Mouse (Mus musculus) intestine, postnatal 0 days (tissue): Measurements from ENCODE around the gene Lamp2. TPM values are rescaled to one million over a fixed set of nuclear protein-coding genes. Genes with fewer than 3 reads are reported as not detected.
"Not testable (repeated sequence)": the region's sequence is repeated elsewhere in the genome, so short reads cannot be mapped to it uniquely, and the experiment has no call there.

ENCODE experiments used
- ATAC-seq: fragments of 200-750 bp; cut with Nextera tagmentation; 2 replicates; pipeline ENCODE4 v1.8.0; 2017; ENCODE audit warnings: mild to moderate bottlenecking, moderate TSS enrichment, moderate library complexity
- H3K27ac ChIP-seq: fragments of 300-500 bp; sonication (generic); 2 replicates; pipeline ENCODE4 v1.5.1; 2014; ENCODE audit warnings: mild to moderate bottlenecking, low read depth, low read length, moderate library complexity
- H3K27me3 ChIP-seq: fragments of 300-500 bp; sonication (generic); replicated peaks from 2 replicates; pipeline ENCODE4 v1.6.1; 2014; ENCODE audit warnings: low read length, mixed read lengths; ENCODE audit not compliant: control insufficient read depth, insufficient read depth
- H3K36me3 ChIP-seq: fragments of 300-500 bp; sonication (generic); 2 replicates; pipeline ENCODE4 v1.6.1; 2014; ENCODE audit warnings: mild to moderate bottlenecking, moderate library complexity; ENCODE audit not compliant: control insufficient read depth, insufficient read depth
- H3K4me1 ChIP-seq: fragments of 300-500 bp; sonication (generic); replicated peaks from 2 replicates; pipeline ENCODE4 v1.6.1; 2014; ENCODE audit warnings: antibody characterized with exemption, low read length, mixed read lengths; ENCODE audit not compliant: control insufficient read depth, insufficient read depth
- H3K4me2 ChIP-seq: fragments of 300-500 bp; sonication (generic); replicated peaks from 2 replicates; pipeline ENCODE4 v1.6.1; 2014; ENCODE audit warnings: low read depth, mild to moderate bottlenecking, moderate library complexity
- H3K4me3 ChIP-seq: fragments of 300-500 bp; sonication (generic); 2 replicates; pipeline ENCODE4 v1.5.1; 2014; ENCODE audit warnings: low read depth, low read length
- H3K9ac ChIP-seq: fragments of 300-500 bp; sonication (generic); 2 replicates; pipeline ENCODE4 v1.6.1; 2014; ENCODE audit warnings: mild to moderate bottlenecking, low read depth, low read length
- H3K9me3 ChIP-seq: fragments of 300-500 bp; sonication (generic); 2 replicates; pipeline ENCODE4 v1.6.1; 2016; ENCODE audit warnings: mixed run types; ENCODE audit not compliant: control insufficient read depth
- CTCF ChIP-seq: sonication (generic); IDR thresholded peaks from 2 replicates; pipeline ENCODE4 v1.5.1; 2016; ENCODE audit warnings: low read depth, mild to moderate bottlenecking, control low read depth, antibody characterized with exemption, moderate library complexity
- WGBS: fragments of 180-500 bp; shearing (Covaris S2); extraction: QIAGEN DNeasy Blood & Tissue Kit; methylation state at CpG from one replicate; pipeline ENCODE4 v1.1.7; 2014; 5-methylcytosine and 5-hydroxymethylcytosine counted together
- polyA plus RNA-seq: library from polyadenylated mRNA; unstranded; fragments of >200 nt; fragmentation: Nextera tagmentation; extraction: Ambion mirVana; gene quantifications from 2 replicates; pipeline ENCODE4 v1.2.1, GENCODE M21; 2015

Lamp2 gene
- polyA plus RNA-seq, 1 experiment from 2014 or later: 329 TPM

DNA sequence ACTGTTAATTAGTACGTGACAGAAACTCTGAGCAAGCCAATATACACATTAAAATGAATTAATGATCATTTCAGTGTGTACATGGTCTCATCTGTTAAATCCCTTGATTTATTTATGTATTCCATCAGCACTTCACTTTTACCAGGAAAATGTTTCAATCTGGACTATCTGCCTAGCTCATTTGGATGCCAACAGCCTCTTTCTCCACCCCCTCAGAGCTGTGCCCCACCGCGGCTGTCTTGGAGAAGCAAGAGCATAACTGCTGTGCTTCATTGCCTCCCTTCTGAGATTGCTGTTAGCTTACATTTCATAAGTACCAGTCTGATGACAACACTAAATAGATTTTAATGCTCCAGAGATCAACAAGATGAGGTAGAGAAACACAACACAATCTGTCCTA is 52.4 kb downstream of the Lamp2 start:
- H3K4me2 ChIP-seq: no peak overlapping the region
- H3K27me3 ChIP-seq: no peaks in the 10 kb centered on the region
- H3K9me3 ChIP-seq: no peaks in the 10 kb centered on the region
- H3K4me1 ChIP-seq: no peaks in the 10 kb centered on the region
- no peak for ATAC-seq
- TF ChIP-seq CTCF: no peak
- no peaks in the 10 kb centered on the region for H3K36me3 ChIP-seq
- WGBS: 69% methylated on average over 3 of the region's 3 CpGs
- H3K4me3 ChIP-seq: no peak overlapping the region
- no peak overlapping the region for H3K27ac ChIP-seq
- H3K9ac ChIP-seq: no peak overlapping the region

DNA sequence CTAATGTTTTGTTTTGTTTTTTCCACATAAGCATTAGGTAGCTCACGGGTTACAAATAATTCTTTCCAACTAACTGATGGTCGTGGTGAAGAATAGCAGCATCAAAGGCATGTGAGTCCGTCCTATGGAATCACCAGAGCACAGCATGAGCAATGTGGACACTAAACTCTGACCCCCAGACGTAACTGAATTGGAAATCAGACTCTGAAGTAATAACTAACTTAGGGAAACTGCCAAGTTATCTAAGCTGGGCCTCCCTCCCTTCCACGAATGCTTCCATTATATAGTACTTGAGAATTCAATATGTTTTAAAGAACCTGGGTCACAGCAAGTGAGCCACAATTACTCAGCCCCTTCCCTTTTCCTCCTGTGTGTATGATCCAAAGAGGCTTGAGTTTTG is 53.3 kb downstream of the Lamp2 start:
- no peak overlapping the region for H3K4me3 ChIP-seq
- TF ChIP-seq CTCF: no peak
- no peaks in the 10 kb centered on the region for H3K4me1 ChIP-seq
- H3K4me2 ChIP-seq: no peak overlapping the region
- no peak overlapping the region for H3K9ac ChIP-seq
- 57% methylated on average over 5 of the region's 5 CpGs for WGBS
- H3K27ac ChIP-seq: no peak overlapping the region
- peak; percentile 57; the same call in 1 of the 2 replicates for ATAC-seq
- H3K9me3 ChIP-seq: no peaks in the 10 kb centered on the region
- H3K27me3 ChIP-seq: no peaks in the 10 kb centered on the region
- no peaks in the 10 kb centered on the region for H3K36me3 ChIP-seq

DNA sequence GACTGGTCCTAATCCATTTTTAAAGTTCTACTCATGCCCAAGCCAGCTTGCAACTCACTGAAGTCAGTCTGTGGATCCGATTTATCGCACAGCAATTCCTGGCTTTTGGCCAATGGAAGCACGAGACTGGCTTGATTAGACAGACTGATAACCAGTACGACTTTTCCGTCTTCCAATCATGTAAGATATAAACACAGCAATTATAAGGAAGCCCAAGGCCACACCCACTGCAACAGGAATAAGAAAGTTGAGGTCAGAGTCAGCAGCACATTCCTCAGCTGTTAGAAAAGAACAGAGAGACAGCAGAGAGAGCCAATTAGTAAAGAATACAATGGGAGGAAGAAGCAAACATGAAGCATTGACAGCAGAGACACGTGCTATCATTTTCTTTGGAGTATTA is 54.2 kb downstream of the Lamp2 start:
- 29% methylated on average over 6 of the region's 6 CpGs for WGBS
- no peaks in the 10 kb centered on the region for H3K9me3 ChIP-seq
- TF ChIP-seq CTCF: no peak
- no peak overlapping the region for H3K9ac ChIP-seq
- no peak overlapping the region for H3K4me2 ChIP-seq
- no peaks in the 10 kb centered on the region for H3K36me3 ChIP-seq
- ATAC-seq: peak; percentile 69
- H3K27ac ChIP-seq: no peak overlapping the region
- H3K4me3 ChIP-seq: no peak overlapping the region
- no peaks in the 10 kb centered on the region for H3K27me3 ChIP-seq
- no peaks in the 10 kb centered on the region for H3K4me1 ChIP-seq

DNA sequence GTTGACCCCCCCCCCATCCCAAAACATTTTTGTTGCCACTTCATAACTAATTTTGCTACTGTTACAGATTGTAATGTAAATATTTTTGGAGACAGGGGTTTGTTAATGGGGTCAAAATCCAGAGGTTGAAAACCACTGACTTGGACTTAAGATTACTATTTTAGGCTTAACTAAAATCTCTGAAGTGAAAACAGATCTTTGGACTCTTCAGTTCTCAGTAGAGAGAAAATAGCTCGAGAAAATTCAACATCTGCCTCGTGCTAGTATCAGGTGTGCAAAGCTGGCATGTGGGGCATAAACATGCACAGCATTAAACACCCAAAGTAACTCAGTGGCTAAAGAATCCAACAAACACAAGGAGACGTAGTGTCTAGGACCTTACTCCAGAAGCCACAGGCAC is 55.6 kb downstream of the Lamp2 start:
- WGBS: 73% methylated on average over 3 of the region's 3 CpGs
- no peak for TF ChIP-seq CTCF
- no peaks in the 10 kb centered on the region for H3K9me3 ChIP-seq
- ATAC-seq: no peak
- H3K27me3 ChIP-seq: no peaks in the 10 kb centered on the region
- H3K9ac ChIP-seq: no peak overlapping the region
- H3K4me3 ChIP-seq: no peak overlapping the region
- H3K27ac ChIP-seq: no peak overlapping the region
- H3K36me3 ChIP-seq: no peaks in the 10 kb centered on the region
- no peaks in the 10 kb centered on the region for H3K4me1 ChIP-seq
- H3K4me2 ChIP-seq: no peak overlapping the region

DNA sequence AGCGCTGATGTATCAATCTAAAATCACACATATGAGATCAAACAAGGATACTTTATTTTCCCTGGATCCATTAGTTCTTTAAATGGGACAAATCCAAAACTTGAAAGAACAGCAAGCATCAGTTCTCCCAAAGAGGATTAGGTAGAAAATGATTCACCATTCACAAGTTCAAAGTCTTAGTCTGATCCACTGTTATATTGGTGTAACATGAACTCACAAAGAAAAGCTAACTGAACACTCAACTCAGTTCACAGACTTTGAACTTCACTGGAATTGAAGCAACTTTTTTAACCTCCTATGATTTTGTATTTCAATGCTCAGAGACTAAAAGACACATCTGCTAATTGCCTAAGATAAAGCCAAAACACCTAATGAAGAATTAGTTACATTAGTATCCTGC is 56.6 kb downstream of the Lamp2 start:
- WGBS: 76% methylated on average over 1 of the region's 1 CpGs
- no peaks in the 10 kb centered on the region for H3K9me3 ChIP-seq
- no peak for ATAC-seq
- no peak overlapping the region for H3K4me3 ChIP-seq
- H3K36me3 ChIP-seq: no peaks in the 10 kb centered on the region
- no peak overlapping the region for H3K4me2 ChIP-seq
- TF ChIP-seq CTCF: no peak
- H3K27ac ChIP-seq: no peak overlapping the region
- H3K27me3 ChIP-seq: no peaks in the 10 kb centered on the region
- no peaks in the 10 kb centered on the region for H3K4me1 ChIP-seq
- no peak overlapping the region for H3K9ac ChIP-seq

DNA sequence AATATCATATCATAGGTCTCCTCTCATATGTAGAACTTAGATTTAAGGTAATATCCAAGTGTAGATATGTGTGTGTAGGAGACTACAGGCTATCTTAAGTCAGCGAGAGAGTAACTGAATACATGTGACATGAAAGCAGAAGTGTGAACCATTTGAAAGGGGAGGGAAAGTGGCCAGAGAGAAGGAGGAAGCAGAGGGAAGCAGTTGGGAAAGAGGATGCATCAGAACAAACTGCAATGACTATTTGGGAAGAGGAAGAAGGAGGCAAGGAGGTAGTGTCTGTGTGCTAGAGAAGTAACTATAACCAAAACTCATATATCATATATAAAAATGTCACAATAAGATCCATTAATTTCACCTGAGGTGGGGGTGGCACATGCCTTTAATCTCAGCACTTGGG is 83.1 kb downstream of the Lamp2 start:
- ATAC-seq, H3K27ac ChIP-seq, H3K27me3 ChIP-seq, H3K9me3 ChIP-seq, H3K36me3 ChIP-seq, H3K4me3 ChIP-seq, H3K4me2 ChIP-seq, H3K9ac ChIP-seq, H3K4me1 ChIP-seq: not testable (repeated sequence)
- 82% methylated on average over 1 of the region's 1 CpGs for WGBS

DNA sequence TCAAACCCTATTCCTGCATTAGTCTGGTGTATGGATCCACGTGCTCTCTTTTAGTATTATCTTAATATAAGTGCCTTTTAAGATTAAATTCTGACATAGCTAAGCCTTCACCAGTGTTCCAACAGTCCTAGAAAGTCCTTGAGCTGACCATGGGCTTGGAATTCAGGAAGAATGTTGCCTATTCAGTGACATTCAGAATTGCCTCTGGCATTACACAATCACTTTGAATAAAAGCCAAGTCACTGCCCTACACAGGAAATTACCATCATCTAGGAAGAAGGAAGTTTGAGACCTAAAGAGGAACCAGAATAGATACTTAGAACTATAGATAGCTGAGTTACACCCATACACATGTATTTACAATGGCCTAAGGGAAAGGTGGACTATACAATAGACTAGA is 91.6 kb downstream of the Lamp2 start:
- not testable (repeated sequence) for H3K9me3 ChIP-seq, H3K4me2 ChIP-seq, H3K4me3 ChIP-seq, H3K9ac ChIP-seq, H3K27me3 ChIP-seq, H3K4me1 ChIP-seq, H3K36me3 ChIP-seq, H3K27ac ChIP-seq, ATAC-seq
- WGBS: 56% methylated on average over 1 of the region's 1 CpGs
